Mouse (Mus musculus) c-Kit-positive CD71-positive TER-119-negative erythroid progenitor cells, embryonic 14.5 days (primary cell): ENCODE results near the gene Cd55b.
A peak's percentile ranks its signal among the peaks of the same experiment; 100 is the strongest.
"Not testable (repeated sequence)": the region's sequence is repeated elsewhere in the genome, so short reads cannot be mapped to it uniquely, and the experiment has no call there.

Source experiments
- DNase-seq: peaks from one replicate; pipeline ENCODE4 v3.0.0-alpha.2; 2013; ENCODE audit warnings: low read depth

Cd55b gene

DNA sequence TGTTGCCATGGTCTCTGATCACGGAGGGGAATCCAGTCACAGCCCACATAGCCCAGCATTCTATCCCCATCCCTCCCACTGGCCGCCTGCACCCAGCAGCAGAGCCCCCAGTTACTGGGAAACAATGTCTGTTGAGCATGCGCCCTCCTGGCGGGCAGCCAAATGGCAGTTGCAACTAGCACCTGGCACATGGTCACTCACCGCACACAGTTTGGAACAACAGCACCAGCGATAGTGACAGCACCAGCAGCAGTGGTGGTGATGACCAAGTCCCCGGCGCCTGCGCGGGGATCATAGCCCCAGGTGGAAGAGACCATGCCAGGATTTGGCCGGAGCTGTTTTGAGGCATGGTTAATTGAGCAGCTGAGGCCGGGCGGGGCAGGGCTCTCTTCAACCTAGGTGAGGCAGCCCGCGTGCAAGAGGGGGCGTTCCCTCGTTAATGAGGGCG is at the start of gene Cd55b:
Cd55b (minus strand) TSS at position 346 of the 448 bp plus-strand sequence.
- DNase-seq, result no peak

DNA sequence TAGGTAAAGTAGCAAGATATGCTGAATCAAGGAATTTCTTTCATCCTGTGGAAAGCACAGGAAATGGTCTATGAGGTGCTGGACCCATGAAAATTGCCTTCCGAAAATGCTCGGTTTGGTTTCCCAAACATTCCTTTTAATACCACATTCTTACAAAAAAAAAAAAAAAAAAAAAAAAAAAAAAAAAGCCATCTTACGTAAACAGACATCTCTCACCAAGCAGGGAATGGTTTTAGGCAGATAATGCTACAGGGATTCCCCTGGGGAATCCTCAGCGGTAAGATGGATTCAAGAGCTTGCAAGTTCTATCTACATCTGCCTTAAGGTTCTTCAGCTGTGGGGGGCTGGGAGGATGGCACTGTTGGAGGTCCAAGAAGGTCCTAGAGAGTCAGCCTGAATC is 47.3 kb upstream of the Cd55b start:
- DNase-seq, result no peak

DNA sequence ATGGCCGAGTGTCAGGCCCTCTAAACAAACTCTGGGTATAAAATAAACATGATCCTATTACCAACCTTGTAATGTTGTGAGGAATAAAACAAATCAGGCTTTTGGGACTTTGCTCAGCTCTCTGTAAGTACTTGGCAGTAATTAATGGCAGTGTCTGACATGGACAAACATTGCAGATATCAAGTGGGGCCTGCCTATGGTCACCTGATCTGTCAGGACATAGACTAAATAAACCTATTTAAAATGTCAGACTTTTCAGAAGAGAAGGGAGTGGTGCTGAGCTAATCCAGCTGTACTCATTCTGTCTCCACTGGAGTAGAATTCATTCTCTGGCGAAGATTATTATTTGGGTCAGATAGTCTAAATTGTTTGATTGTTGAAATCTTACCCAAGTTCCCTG is 44.6 kb upstream of the Cd55b start:
- no peak for DNase-seq

DNA sequence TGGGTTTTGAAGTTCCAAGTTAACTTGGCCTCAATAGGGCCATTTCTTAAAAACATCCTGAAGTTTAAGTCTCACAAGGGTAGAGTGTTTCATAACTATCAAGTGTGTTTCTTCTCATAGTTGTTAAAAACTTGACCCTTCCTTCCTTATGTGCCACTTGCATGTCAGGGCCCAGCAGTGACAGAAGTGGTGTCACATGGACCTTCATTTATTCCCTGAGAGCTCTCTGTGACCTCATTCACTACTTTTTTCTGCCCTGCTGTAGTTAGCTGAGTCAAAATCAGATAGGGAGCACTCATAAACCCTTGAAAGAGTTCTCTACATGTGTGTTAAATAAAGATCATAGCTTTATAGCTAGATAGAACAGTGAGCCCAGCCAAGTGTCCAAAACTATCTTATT is 41.4 kb upstream of the Cd55b start:
- DNase-seq, result no peak

- no peak for DNase-seq
These were observed 40.1 kb upstream of the Cd55b start for GRCm38 (mm10) chr1:130462867-130463266.

DNA sequence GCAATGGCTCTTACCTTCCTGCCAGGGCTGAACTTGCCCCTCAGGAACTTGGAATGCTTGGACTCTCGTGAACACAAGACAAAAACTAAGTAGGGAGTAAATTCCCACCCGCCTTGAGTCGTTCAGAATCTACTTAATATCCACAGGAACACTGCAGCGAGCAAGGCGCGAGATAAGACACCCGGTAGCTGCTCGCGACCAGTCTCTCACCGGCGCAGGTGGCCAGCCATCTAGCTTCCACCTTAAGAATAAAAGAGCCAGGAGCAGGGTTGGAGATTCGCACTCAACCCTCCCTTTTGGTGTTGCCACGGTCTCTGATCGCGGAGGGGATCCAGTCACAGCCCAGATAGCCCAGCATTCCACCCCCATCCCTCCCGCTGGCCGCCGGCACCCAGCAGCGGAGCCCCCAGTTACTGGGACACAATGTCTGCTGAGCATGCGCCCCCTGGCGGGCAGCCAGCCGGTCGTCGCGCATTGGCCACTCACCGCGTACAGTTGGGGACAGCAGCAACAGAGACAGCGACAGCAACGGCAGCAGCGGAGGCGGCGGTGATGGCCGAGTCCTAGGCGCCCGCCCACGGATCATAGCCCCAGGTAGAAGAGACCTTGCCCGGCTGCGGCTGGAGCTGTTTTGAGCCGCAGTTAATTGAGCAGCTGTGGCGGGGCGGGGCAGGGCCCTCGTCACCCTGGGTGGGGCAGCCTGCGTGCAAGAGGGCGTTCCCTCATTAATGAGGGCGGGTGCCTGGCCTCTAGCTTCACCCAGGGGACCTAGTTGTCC is 39.5 kb upstream of the Cd55b start, which contains the start of gene Cd55:
Cd55 (minus strand) TSS at position 661 of the 778 bp plus-strand sequence.
- DNase-seq, result peak; percentile 76

- DNase-seq, result no peak
These were observed 32.3 kb upstream of the Cd55b start for GRCm38 (mm10) chr1:130455111-130455510.

DNA sequence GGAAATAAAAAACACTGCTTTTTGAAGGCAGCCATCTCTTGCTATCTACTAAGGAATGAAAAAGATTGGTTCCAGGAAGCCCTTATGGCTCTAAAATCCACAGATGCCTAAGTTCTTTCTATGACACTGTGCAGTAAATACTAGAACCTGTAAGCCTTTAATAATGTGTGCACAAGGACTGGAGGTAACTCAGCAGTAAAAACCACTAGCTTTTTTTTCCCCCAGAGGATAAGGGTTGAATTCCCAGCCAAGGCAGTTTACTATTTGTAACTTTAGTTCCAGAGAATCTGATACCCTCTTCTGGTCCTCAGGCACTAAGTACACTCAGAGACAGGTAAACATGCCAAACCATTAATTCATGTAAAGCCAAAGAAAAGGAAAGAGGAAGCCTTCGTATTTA is 20.1 kb upstream of the Cd55b start:
- DNase-seq, result not testable (repeated sequence)

- no peak for DNase-seq
These were observed 8.1 kb upstream of the Cd55b start for GRCm38 (mm10) chr1:130430920-130431319.

DNA sequence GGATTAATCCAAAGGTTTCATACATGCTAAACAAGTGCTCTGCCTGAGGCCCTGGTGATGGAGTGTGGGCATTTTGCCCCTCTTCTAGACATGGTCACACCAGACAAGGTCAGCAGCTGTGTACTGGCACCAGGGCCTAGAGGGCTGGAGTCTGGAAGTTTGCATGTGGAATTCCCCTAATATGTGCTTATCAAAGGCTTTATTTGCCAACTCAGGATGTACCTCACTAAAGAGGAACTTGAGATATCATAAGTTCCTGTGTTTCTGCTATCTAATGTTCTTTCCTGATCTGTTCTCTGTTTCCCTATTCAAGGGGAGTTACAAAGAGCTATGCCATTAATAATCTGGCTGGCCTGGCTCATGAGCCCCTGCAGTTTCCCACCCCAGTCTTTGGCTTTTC is 5.9 kb upstream of the Cd55b start:
- DNase-seq, result not testable (repeated sequence)

GRCm38 (mm10) chr1:130427175-130427853 is 4.5 kb upstream of the Cd55b start:
- not testable (repeated sequence) for DNase-seq

DNA sequence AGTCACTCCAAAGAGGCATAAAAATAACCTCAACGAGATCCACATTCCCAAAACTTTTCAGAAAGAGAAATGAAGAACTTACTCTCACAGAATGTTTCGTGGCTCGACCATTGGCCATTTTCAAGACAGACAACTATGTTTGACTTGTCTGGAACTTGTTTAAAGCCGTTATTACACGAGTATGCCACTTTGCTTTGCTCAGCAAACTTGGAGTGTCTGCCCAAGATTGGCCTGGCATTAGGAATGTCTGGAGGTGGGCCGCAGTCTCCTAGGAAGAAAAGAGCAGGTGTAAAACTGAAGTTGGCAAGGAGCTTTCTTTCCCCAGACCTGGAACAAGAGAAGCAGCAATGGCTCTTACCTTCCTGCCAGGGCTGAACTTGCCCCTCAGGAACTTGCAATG is 776 bp downstream of the Cd55b start:
- not testable (repeated sequence) for DNase-seq

DNA sequence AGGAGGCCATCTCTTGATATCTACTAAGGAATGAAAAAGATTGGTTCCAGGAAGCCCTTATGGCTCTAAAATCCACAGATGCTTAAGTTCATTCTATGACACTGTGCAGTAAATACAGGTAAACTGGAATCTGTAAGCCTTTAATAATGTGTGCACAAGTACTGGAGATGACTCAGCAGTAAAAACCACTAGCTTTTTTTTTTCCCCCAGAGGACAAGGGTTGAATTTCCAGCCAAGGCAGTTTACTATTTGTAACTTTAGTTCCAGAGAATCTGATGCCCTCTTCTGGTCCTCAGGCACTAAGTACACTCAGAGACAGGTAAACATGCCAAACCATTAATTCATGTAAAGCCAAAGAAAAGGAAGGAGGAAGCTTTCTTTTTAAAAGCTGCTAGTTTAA is 25.7 kb downstream of the Cd55b start:
- DNase-seq, result not testable (repeated sequence)

DNA sequence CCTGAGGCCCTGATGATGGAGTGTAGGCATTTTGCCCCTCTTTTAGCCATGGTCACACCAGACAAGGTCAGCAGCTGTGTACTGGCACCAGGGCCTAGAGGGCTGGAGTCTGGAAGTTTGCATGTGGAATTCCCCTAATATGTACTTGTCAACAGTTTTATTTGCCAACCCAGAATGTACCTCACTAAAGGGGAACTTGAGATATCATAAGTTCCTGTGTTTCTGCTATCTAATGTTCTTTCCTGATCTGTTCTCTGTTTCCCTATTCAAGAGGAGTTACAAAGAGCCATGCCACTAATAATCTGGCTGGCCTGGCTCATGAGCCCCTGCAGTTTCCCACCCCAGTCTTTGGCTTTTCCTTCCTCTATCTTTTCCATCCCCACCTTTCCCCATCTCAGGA is 35.5 kb downstream of the Cd55b start:
- not testable (repeated sequence) for DNase-seq

- no peak for DNase-seq
These were observed 44.9 kb downstream of the Cd55b start for GRCm38 (mm10) chr1:130377726-130378429.

DNA sequence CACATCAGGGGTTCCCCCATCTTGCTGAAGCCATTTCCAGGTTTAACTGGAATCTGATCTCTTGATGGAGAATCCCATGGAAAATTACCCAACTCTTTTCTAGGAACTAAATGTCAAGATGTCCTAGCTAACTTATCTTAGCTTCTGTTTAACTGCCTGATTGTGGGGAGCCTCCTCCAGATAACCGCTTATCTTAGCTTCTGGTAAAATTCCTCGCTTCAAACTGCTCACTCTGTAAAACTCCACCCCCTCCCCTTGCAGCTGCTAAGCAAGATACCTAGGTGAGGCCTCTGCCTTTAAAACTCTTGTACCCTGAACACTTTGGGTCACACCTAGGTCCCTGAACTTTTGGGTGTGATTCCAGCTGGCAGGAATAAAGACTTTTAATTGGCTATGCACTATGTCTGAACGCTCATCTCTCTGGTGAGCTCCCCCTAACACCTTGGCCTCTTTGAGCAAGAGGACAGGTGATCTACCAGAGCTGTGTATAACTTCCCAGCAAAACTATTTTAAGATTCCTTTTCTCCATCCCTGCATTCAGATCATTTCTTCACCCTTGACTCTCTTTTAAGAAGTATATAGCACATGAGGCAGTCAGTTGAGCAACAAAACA is 48.5 kb downstream of the Cd55b start:
- DNase-seq, result peak; percentile 72

GRCm38 (mm10) chr1:130373398-130374083 is 49.3 kb downstream of the Cd55b start:
- DNase-seq, result no peak

DNA sequence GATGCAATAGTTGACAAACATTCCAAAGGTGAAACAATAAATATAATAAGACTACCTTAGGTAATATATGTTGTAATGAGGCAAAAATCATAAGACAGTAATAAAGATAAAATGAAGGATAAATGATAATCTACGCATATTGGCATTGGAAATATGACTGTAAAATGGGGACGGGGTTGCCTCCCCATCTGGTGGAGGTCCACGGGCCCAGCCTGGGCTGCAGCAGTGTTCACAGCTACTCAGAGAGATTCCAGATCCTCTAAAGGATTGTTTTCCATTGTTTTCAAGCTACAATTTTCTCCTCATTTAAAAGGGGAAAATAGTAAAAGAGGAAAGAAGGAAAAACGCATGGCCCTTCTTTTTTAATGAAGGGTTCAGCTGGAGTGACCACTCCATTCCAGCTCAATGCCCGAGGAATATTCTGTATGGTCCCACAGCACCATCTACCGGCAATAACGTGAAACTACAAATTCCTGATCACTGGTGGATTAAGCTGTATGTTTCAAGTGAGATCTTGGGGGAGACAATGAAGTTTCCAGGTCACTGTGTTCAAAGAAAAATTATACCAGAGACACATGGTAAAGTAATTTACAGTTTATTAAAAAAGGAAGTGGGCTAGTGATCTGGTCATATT is 50.8 kb downstream of the Cd55b start:
- DNase-seq, result peak; percentile 77

GRCm38 (mm10) chr1:130371291-130371690 is 51.5 kb downstream of the Cd55b start:
- no peak for DNase-seq

DNA sequence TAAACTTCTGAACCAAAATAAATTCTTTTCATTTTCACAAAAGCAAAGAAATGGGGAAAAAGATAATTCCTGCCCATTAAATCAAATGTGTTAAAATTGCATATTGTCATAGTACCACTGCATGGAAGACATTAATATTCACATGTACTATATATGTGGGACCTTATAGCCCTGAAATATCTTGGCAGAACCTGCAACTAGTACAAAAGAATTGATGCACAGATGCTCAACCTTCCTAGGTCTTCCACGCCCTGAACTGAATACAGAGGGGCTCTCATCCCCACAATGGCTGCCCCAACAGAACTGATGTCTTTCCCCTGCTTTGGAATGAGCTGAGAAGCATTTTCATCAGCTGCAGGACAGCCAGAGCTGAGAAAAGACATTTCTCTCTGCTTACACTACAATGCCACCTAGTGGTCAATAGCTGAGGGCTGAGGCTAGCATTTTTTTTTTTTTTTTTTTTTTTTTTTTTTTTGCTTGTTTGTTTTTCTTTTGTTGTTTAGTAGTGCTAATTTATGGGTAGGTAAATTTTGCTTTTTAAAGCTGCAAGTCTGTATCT is 72.7 kb downstream of the Cd55b start:
- DNase-seq, result peak; percentile 41

DNA sequence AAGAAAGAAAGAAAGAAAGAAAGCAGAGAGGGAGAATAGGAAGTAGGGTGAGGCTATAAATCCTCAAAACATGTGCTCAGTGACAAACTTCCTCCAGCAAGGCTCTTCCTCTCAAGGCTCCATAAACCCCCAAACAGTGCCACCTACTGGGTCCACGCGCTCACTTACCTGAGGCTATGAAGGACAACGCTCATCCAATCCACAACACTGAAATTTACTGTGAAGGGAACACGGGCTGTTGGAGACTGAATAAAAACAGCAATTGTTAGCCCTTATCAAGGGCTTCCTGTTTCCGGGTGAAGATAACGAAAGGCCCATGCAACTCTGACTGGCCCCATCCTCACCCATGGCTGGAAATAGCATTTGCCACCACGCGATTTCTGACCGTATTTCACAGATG is 80.4 kb downstream of the Cd55b start:
- DNase-seq, result peak; percentile 28
